Mouse (Mus musculus) brain, embryonic 14.5 days (tissue): ENCODE measurements around the gene Kdm6b. TPM values are rescaled to one million over a fixed set of nuclear protein-coding genes. Genes with fewer than 3 reads are reported as not detected.

ENCODE experiments used
- DNase-seq: peaks from one replicate; pipeline ENCODE4 v3.0.0-alpha.2; 2011; ENCODE audit warnings: low read depth
- CTCF ChIP-seq: fragments of 200-500 bp; IDR thresholded peaks from 2 replicates; pipeline ENCODE4 v1.5.1; 2012; ENCODE audit warnings: inconsistent platforms, mild to moderate bottlenecking, moderate library complexity, borderline replicate concordance; ENCODE audit not compliant: insufficient read depth, insufficient read length; ENCODE audit errors: extremely low read depth
- POLR2A ChIP-seq: fragments of 200-500 bp; IDR thresholded peaks from 2 replicates; pipeline ENCODE4 v1.6.1; 2012; ENCODE audit warnings: mild to moderate bottlenecking, inconsistent platforms, borderline replicate concordance; ENCODE audit not compliant: poor library complexity, insufficient read depth, insufficient read length, severe bottlenecking; ENCODE audit errors: extremely low read depth
- polyA plus RNA-seq: library from polyadenylated mRNA; depleted of rRNA; stranded (reverse); fragments of >200 nt; gene quantifications from 2 replicates; pipeline ENCODE4 v1.2.3, GENCODE M21; 2012; rRNA removed

Kdm6b gene
- polyA plus RNA-seq, 1 experiment, result 38.7 TPM

- TF ChIP-seq POLR2A, result no peak
- no peak for TF ChIP-seq CTCF
- no peak for DNase-seq
Observed at GRCm38 (mm10) chr11:69356544-69356943, 56.9 kb downstream of the Kdm6b start.

Other genes with a start within 250 kb of the Kdm6b start
- gene Alox8, start 215.8 kb downstream of the Kdm6b start, polyA plus RNA-seq, result 0.05 and 0.25 TPM in 2 replicates
- 0.20 and 0.25 TPM in 2 replicates for gene Gucy2e, start 176.6 kb downstream of the Kdm6b start, polyA plus RNA-seq
- 42.2 and 54.4 TPM in 2 replicates for gene Cntrob, start 89.9 kb downstream of the Kdm6b start, polyA plus RNA-seq
- 116 and 118 TPM in 2 replicates for gene Trappc1, start 89.7 kb downstream of the Kdm6b start, polyA plus RNA-seq
- 7.0 and 8.7 TPM in 2 replicates for gene Kcnab3, start 87.4 kb downstream of the Kdm6b start, polyA plus RNA-seq
- 82.8 and 115 TPM in 2 replicates for gene Rnf227, start 73.2 kb downstream of the Kdm6b start, polyA plus RNA-seq
- 321 and 358 TPM in 2 replicates for gene Chd3, start 44.3 kb downstream of the Kdm6b start, polyA plus RNA-seq
- 84.1 and 111 TPM in 2 replicates for gene Naa38, start 18.2 kb downstream of the Kdm6b start, polyA plus RNA-seq
- gene Cyb5d1, start 18.0 kb downstream of the Kdm6b start, polyA plus RNA-seq, result 26.7 and 28.7 TPM in 2 replicates
- gene Tmem88, start 15.4 kb downstream of the Kdm6b start, polyA plus RNA-seq, result 5.7 TPM in 2 replicates
- gene Dnah2, start 135.4 kb upstream of the Kdm6b start, polyA plus RNA-seq, result 4.7 and 5.2 TPM in 2 replicates
- gene Efnb3, start 146.5 kb upstream of the Kdm6b start, polyA plus RNA-seq, result 187 and 206 TPM in 2 replicates
- gene Wrap53, start 166.6 kb upstream of the Kdm6b start, polyA plus RNA-seq, result 20.9 and 27.0 TPM in 2 replicates
- gene Trp53, start 166.7 kb upstream of the Kdm6b start, polyA plus RNA-seq, result 93.6 and 131 TPM in 2 replicates
- gene Atp1b2, start 192.3 kb upstream of the Kdm6b start, polyA plus RNA-seq, result 44.3 and 74.7 TPM in 2 replicates
- gene Shbg, start 204.2 kb upstream of the Kdm6b start, polyA plus RNA-seq, result 0.08 TPM in 1 of 2 replicates, not detected in the other
- gene Sat2, start 208.3 kb upstream of the Kdm6b start, polyA plus RNA-seq, result 13.7 and 17.8 TPM in 2 replicates
- 129 and 151 TPM in 2 replicates for gene Fxr2, start 219.3 kb upstream of the Kdm6b start, polyA plus RNA-seq
- gene Sox15, start 241.6 kb upstream of the Kdm6b start, polyA plus RNA-seq, result 0.42 TPM in 1 of 2 replicates, not detected in the other
- 133 and 185 TPM in 2 replicates for gene Mpdu1, start 249.0 kb upstream of the Kdm6b start, polyA plus RNA-seq